Comparison of ENCODE assay signal across 23 mouse cellular contexts in genomic region chr2:132266086-132266485, GRCm38 (mm10). TPM values are rescaled to one million over a fixed set of nuclear protein-coding genes. Genes with fewer than 3 reads are reported as not detected.
A peak's percentile ranks its signal among the peaks of the same experiment; 100 is the strongest.
DNase-seq lines count a peak whose midpoint lies in the region; ATAC-seq and TF ChIP-seq lines count a peak whose summit lies in the region.
"Had no signal": no experiment of that assay in that cellular context is flagged by ENCODE, and none has a peak within 500 bp of the region (broad histone marks: within the 10 kb centered on the region; RNA-seq: fewer than 3 reads in every experiment).

No protein-coding gene starts in this region.

- DNase-seq in gastrocnemius, adult 2 months: no peak
- DNase-seq in gastrocnemius, postnatal 10 days: no peak
- DNase-seq in 3T3-L1 (ENCODE audit: low read depth, low spot score): peak; percentile 27
- DNase-seq in left cerebral cortex, adult 8-10 months (ENCODE audit: low spot score in 2 of 2): no peak
- DNase-seq in forebrain, embryonic 14.5 days (ENCODE audit: low spot score): no peak
- DNase-seq: adrenal gland, postnatal 36 days; cerebellum, postnatal 25 days; heart, adult 18-20 months; right cerebral cortex, postnatal 14 days had no signal

- TF ChIP-seq CTCF in gastrocnemius, adult 2 months (IDR thresholded peaks at IDR 0.05): no peak

- ATAC-seq in granulocyte monocyte progenitor cell, adult 5-6 weeks (replicated peaks; ENCODE audit: poor library complexity, severe bottlenecking): peak; percentile 69
- no peak for ATAC-seq in hindbrain, embryonic 16.5 days
- no peak for ATAC-seq in forebrain, embryonic 14.5 days
- ATAC-seq: activated CD4-positive, CD25-positive, alpha-beta regulatory T cell, adult 4 months; forebrain, embryonic 15.5 days; intestine, postnatal 0 days; Patski had no signal

- H3K4me1 ChIP-seq in megakaryocyte, embryonic 14.5 days: peaks cover 59% of the 10 kb centered on the region
- H3K4me1 ChIP-seq in hindbrain, embryonic 16.5 days (ENCODE audit: control insufficient read depth, insufficient read depth, low read depth, low read length): peaks cover 12% of the 10 kb centered on the region
- H3K4me1 ChIP-seq in forebrain, embryonic 14.5 days (ENCODE audit: control insufficient read depth, insufficient read depth, low read length): peaks cover 14% of the 10 kb centered on the region

- H3K4me2 ChIP-seq in hindbrain, embryonic 16.5 days (ENCODE audit: low read length): no peak overlapping the region
- H3K4me2 ChIP-seq in forebrain, embryonic 14.5 days (ENCODE audit: low read length): no peak overlapping the region
- H3K4me2 ChIP-seq: forebrain, embryonic 15.5 days; hindbrain, embryonic 15.5 days; liver, embryonic 15.5 days; neural tube, embryonic 13.5 days had no signal

- H3K4me3 ChIP-seq in gastrocnemius, adult 2 months: no peak overlapping the region
- peak overlapping the region; percentile 85 for H3K4me3 ChIP-seq in megakaryocyte, embryonic 14.5 days (replicated peaks)
- H3K4me3 ChIP-seq in hindbrain, embryonic 16.5 days (ENCODE audit: low read length): no peak overlapping the region
- no peak overlapping the region for H3K4me3 ChIP-seq in forebrain, embryonic 14.5 days (ENCODE audit: low read depth, low read length)
- H3K4me3 ChIP-seq: erythroblast, embryonic 14.5 days; forebrain, embryonic 15.5 days; hindbrain, embryonic 15.5 days; limb, embryonic 10.5 days; liver, embryonic 15.5 days; midbrain, embryonic 10.5 days; neural tube, embryonic 13.5 days had no signal

- intact Hi-C loops in gastrocnemius, adult 2 months (cut with DNase I): no loop called here

- H3K27me3 ChIP-seq in megakaryocyte, embryonic 14.5 days (replicated peaks): no peaks in the 10 kb centered on the region
- H3K27me3 ChIP-seq in hindbrain, embryonic 16.5 days (replicated peaks; ENCODE audit: control insufficient read depth, insufficient read depth, low read length): no peaks in the 10 kb centered on the region
- no peaks in the 10 kb centered on the region for H3K27me3 ChIP-seq in forebrain, embryonic 14.5 days (replicated peaks; ENCODE audit: control insufficient read depth, insufficient read depth, low read length)
- H3K27me3 ChIP-seq: forebrain, embryonic 15.5 days; hindbrain, embryonic 15.5 days; liver, embryonic 15.5 days; neural tube, embryonic 13.5 days; Patski had no signal

- WGBS in hindbrain, embryonic 16.5 days: 90% methylated on average over 3 of the region's 3 CpGs
- WGBS in forebrain, embryonic 14.5 days: 93% methylated on average over 3 of the region's 3 CpGs

- H3K27ac ChIP-seq in gastrocnemius, adult 2 months: 0 out of 2 replicates have a peak overlapping the region, but pooled peaks have one; percentile 5
- H3K27ac ChIP-seq in hindbrain, embryonic 16.5 days (ENCODE audit: low read depth, low read length): no peak overlapping the region
- no peak overlapping the region for H3K27ac ChIP-seq in forebrain, embryonic 14.5 days (ENCODE audit: low read depth, low read length)
- H3K27ac ChIP-seq: forebrain, embryonic 15.5 days; hindbrain, embryonic 15.5 days; limb, embryonic 10.5 days; liver, embryonic 15.5 days; midbrain, embryonic 10.5 days; neural tube, embryonic 13.5 days; stomach, postnatal 0 days had no signal

- H3K9ac ChIP-seq in hindbrain, embryonic 16.5 days (ENCODE audit: low read depth, low read length): no peak overlapping the region
- no peak overlapping the region for H3K9ac ChIP-seq in forebrain, embryonic 14.5 days (ENCODE audit: low read length)
- H3K9ac ChIP-seq: forebrain, embryonic 15.5 days; hindbrain, embryonic 15.5 days; liver, embryonic 15.5 days; neural tube, embryonic 13.5 days had no signal

- no peaks in the 10 kb centered on the region for H3K9me3 ChIP-seq in megakaryocyte, embryonic 14.5 days
- H3K9me3 ChIP-seq in hindbrain, embryonic 16.5 days (ENCODE audit: control insufficient read depth, low read length): no peaks in the 10 kb centered on the region
- no peaks in the 10 kb centered on the region for H3K9me3 ChIP-seq in forebrain, embryonic 14.5 days (replicated peaks; ENCODE audit: control insufficient read depth, low read length)
- H3K9me3 ChIP-seq: forebrain, embryonic 15.5 days; hindbrain, embryonic 15.5 days; limb, embryonic 10.5 days; liver, embryonic 15.5 days; midbrain, embryonic 10.5 days; neural tube, embryonic 13.5 days had no signal

- peaks cover 28% of the 10 kb centered on the region for H3K36me3 ChIP-seq in megakaryocyte, embryonic 14.5 days (replicated peaks; ENCODE audit: low read length)
- no peaks in the 10 kb centered on the region for H3K36me3 ChIP-seq in hindbrain, embryonic 16.5 days (ENCODE audit: control insufficient read depth, insufficient read depth, low read length)
- no peaks in the 10 kb centered on the region for H3K36me3 ChIP-seq in forebrain, embryonic 14.5 days (ENCODE audit: control insufficient read depth, insufficient read depth, low read length)
- H3K36me3 ChIP-seq: forebrain, embryonic 15.5 days; hindbrain, embryonic 15.5 days; limb, embryonic 10.5 days; liver, embryonic 15.5 days; midbrain, embryonic 10.5 days; neural tube, embryonic 13.5 days had no signal

RNA-seq across cellular contexts. Expression of gene Cds2, which starts 3.1 kb away (rescaled TPM):
- 10 to 100 TPM; 13.0 to 17.7 TPM for total RNA-seq in gastrocnemius, adult 2 months (2021)
- total RNA-seq in gastrocnemius, postnatal 10 days (2021): 10 to 100 TPM; 21.7 to 25.4 TPM
- total RNA-seq in granulocyte monocyte progenitor cell, adult 5-6 weeks (2014; fragmentation: Nextera tagmentation): 8.7 and 22.5 TPM in 2 replicates
- total RNA-seq in granulocyte monocyte progenitor cell, adult 5-6 weeks (2017): 7.0 and 9.7 TPM in 2 replicates
- polyA plus RNA-seq in megakaryocyte, embryonic 14.5 days (2012; ENCODE audit: insufficient read depth, low replicate concordance): 13.8 and 21.9 TPM in 2 replicates
- total RNA-seq in left cerebral cortex, adult 8-10 months (2022): 100 to 1,000 TPM; 257 to 277 (median 265) TPM
- polyA plus RNA-seq in hindbrain, embryonic 16.5 days (2015; fragmentation: Nextera tagmentation; extraction: Ambion mirVana): 46.2 and 46.3 TPM in 2 replicates
- 23.2 and 29.3 TPM in 2 replicates for polyA plus RNA-seq in forebrain, embryonic 14.5 days (2014; fragmentation: Nextera tagmentation; extraction: Ambion mirVana)

RNA-seq across cellular contexts. Expression of gene Pcna, which starts 13.0 kb away (rescaled TPM):
- 10 to 100 TPM; 19.0 to 22.9 TPM for total RNA-seq in gastrocnemius, adult 2 months (2021)
- total RNA-seq in gastrocnemius, postnatal 10 days (2021): 10 to 100 TPM; 42.2 to 50.7 TPM
- 627 and 644 TPM in 2 replicates for total RNA-seq in granulocyte monocyte progenitor cell, adult 5-6 weeks (2014; fragmentation: Nextera tagmentation)
- 619 and 668 TPM in 2 replicates for total RNA-seq in granulocyte monocyte progenitor cell, adult 5-6 weeks (2017)
- polyA plus RNA-seq in megakaryocyte, embryonic 14.5 days (2012; ENCODE audit: insufficient read depth, low replicate concordance): 6.9 and 19.1 TPM in 2 replicates
- 10 to 100 TPM; 51.4 to 59.2 (median 53.9) TPM for total RNA-seq in left cerebral cortex, adult 8-10 months (2022)
- 112 and 114 TPM in 2 replicates for polyA plus RNA-seq in hindbrain, embryonic 16.5 days (2015; fragmentation: Nextera tagmentation; extraction: Ambion mirVana)
- 217 and 258 TPM in 2 replicates for polyA plus RNA-seq in forebrain, embryonic 14.5 days (2014; fragmentation: Nextera tagmentation; extraction: Ambion mirVana)

RNA-seq across cellular contexts. Expression of gene Tmem230, which starts 18.5 kb away (rescaled TPM):
- 10 to 100 TPM; 23.2 to 28.1 TPM for total RNA-seq in gastrocnemius, adult 2 months (2021)
- total RNA-seq in gastrocnemius, postnatal 10 days (2021): 10 to 100 TPM; 21.6 to 26.9 TPM
- 50.1 and 51.5 TPM in 2 replicates for total RNA-seq in granulocyte monocyte progenitor cell, adult 5-6 weeks (2014; fragmentation: Nextera tagmentation)
- total RNA-seq in granulocyte monocyte progenitor cell, adult 5-6 weeks (2017): 18.7 and 19.4 TPM in 2 replicates
- polyA plus RNA-seq in megakaryocyte, embryonic 14.5 days (2012; ENCODE audit: insufficient read depth, low replicate concordance): 23.1 and 24.3 TPM in 2 replicates
- total RNA-seq in left cerebral cortex, adult 8-10 months (2022): 10 to 100 TPM; 34.0 to 37.1 (median 36.4) TPM
- polyA plus RNA-seq in hindbrain, embryonic 16.5 days (2015; fragmentation: Nextera tagmentation; extraction: Ambion mirVana): 47.1 and 48.0 TPM in 2 replicates
- 51.3 and 53.6 TPM in 2 replicates for polyA plus RNA-seq in forebrain, embryonic 14.5 days (2014; fragmentation: Nextera tagmentation; extraction: Ambion mirVana)

Comparison
In these comparisons a context has a peak if more than half of its experiments do, and no peak if none do; other contexts are left out.
1. RNA of gene Cds2, which starts 3.1 kb away (total RNA-seq): 257 to 277 TPM in left cerebral cortex, adult 8-10 months; 21.7 to 25.4 TPM in gastrocnemius, postnatal 10 days, 7.0 to 22.5 TPM in granulocyte monocyte progenitor cell, adult 5-6 weeks and 13.0 to 17.7 TPM in gastrocnemius, adult 2 months; every median in the first group is over 4 times any median in the second.
2. RNA of gene Pcna, which starts 13.0 kb away (total RNA-seq): 619 to 668 TPM in granulocyte monocyte progenitor cell, adult 5-6 weeks; 51.4 to 59.2 TPM in left cerebral cortex, adult 8-10 months, 42.2 to 50.7 TPM in gastrocnemius, postnatal 10 days and 19.0 to 22.9 TPM in gastrocnemius, adult 2 months; every median in the first group is over 10 times any median in the second.